Mouse (Mus musculus): ENCODE data around the gene Skida1. TPM values are rescaled to one million over a fixed set of nuclear protein-coding genes. Genes with fewer than 3 reads are reported as not detected.

Gene Skida1
- polyA plus RNA-seq, 1 experiment, result 0.92 TPM

- no peak for TF ChIP-seq GATA1 (IDR thresholded peaks at IDR 0.05; ENCODE audit: low read length)
Observed at GRCm38 (mm10) chr2:18058146-18058708, 9.4 kb upstream of the Skida1 start.

DNA sequence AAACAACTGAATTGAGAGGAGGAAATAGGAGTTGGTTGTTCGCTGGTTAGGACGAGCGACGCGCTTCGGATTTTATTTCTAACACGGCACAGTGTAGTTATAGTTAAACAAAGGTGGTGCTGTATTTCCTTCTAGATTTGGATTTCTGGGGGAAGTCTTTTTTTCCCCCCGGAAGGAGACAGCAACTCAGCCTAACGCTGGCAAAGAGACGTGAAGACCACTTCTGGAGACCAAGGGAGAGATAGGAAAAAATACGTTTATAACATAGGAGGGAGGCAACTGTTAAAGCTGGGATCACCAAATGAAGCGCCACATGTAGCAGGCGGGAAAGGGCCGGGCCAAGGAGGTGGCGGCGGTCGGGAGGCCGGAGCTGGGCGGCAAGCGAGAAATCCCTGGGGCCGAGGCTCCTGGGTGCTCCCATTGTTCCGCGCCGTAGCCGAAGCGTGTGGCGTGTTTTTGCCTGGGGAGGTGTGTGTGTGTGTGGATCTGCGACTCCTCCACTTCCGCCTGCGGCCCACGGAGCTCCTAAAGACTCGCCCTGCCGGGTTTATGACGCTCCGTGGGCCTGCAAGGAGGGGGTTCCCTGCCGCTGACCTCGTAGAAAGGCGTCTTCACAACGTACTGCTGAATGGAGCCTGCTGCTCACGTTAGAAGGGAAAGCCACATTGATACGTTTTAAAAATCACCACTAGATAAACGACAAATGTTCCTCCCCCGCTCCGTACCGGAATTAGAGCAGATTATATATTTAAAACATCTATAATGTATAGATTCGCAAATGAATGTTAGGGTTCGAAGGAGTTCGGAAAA, 8.7 kb upstream of the Skida1 start:
- TF ChIP-seq GATA1 (IDR thresholded peaks at IDR 0.05; ENCODE audit: low read length), result no peak

DNA sequence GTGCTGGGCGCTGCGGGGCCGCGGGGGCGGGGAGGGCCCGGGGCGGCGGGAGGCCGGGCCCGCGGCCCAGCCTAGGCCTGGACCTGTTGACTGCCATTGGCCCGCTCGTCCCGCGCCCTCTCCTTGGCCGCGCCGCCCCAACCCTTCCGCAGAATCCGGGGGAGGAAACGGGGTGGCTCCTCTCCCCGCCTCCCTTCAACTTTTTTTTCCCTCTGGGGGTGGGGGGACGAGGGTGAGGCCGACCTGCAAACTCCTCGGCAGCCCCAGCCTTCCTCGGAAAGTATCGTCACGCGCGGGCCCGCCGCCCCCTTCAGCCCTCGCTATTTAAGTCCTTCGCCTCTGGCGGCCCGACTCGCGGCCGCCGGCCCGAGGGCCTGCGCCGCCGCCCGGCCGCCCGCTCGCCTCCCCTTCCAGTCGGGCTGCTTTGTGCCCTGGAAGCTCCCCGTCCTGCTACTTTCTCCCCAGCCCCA, 8.0 kb upstream of the Skida1 start:
- no peak for TF ChIP-seq GATA1 (IDR thresholded peaks at IDR 0.05; ENCODE audit: low read length)

GRCm38 (mm10) chr2:18055929-18056785, 7.3 kb upstream of the Skida1 start:
- no peak for TF ChIP-seq GATA1 (IDR thresholded peaks at IDR 0.05; ENCODE audit: low read length)

DNA sequence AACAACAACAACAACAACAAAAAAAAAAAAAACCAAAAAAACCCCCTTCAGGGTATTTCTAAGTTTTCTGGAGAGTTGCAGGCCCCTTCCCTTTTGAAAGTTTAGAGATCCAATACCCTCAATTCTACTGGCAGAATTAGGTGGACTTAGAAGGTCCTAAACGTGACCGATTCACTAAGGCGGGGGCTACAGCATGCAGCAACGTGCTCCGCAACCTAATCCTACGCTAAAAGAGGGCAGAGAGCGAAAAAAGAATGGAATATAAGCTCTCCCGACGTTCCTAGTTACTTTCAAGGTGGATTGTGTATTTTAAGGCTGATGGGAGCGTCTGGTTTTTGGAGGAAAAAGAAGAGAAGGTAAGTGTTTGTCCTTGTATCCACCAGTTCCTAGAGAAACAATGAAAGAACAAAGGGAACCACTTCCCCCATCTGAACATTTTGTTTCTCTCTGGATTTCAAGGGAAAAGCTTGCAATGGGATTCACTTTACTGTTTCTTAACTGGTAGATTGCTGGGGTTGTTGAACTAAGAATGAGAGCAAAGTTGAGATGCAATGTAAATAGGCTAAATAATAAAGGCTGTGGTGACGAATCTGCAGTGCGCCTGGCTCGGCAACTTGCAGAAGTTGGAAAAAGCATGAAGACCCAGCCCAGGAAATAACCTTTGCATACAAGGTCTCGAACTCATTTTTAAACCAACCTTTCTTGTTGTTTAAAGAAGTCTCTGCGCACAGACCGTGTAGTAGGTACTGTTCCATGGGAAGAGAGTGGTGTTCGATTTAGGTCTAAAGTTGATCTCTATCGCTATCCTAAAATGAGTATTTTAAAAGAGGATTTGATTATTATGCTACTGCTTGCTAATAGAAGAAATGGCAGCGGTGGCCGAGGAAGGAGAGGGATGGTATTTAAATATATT, 6.4 kb upstream of the Skida1 start, which contains the start of gene Mllt10:
Gene Mllt10, plus strand, starts transcription at position 222 of the 913 bp plus-strand sequence.
- TF ChIP-seq GATA1 (IDR thresholded peaks at IDR 0.05; ENCODE audit: low read length), result no peak

GRCm38 (mm10) chr2:18053951-18054530, 5.2 kb upstream of the Skida1 start:
- TF ChIP-seq GATA1 (IDR thresholded peaks at IDR 0.05; ENCODE audit: low read length), result no peak

GRCm38 (mm10) chr2:18053243-18053950, 4.5 kb upstream of the Skida1 start:
- TF ChIP-seq GATA1 (IDR thresholded peaks at IDR 0.05; ENCODE audit: low read length), result no peak

GRCm38 (mm10) chr2:18052581-18052980, 3.7 kb upstream of the Skida1 start:
- TF ChIP-seq GATA1 (IDR thresholded peaks at IDR 0.05; ENCODE audit: low read length), result no peak

DNA sequence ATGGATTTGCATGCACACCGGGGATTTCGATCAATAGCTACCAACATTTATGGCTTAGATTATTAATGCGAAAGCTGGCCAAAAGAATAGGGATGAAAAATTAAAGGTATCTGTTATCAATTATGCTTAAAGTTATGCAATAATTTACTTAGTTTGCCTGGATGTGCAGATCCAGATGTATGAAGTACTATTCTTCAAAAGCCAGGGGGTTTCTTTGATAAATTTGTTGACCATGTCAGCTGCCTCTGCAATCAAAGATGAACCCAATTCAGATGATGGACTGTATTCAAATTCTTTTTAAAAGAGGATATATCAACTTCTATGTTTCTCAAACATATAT, 3.0 kb upstream of the Skida1 start:
- no peak for TF ChIP-seq GATA1 (IDR thresholded peaks at IDR 0.05; ENCODE audit: low read length)

- TF ChIP-seq GATA1 (IDR thresholded peaks at IDR 0.05; ENCODE audit: low read length), result no peak
Observed at GRCm38 (mm10) chr2:18051026-18051830, 2.4 kb upstream of the Skida1 start.

- no peak for TF ChIP-seq GATA1 (IDR thresholded peaks at IDR 0.05; ENCODE audit: low read length)
Observed at GRCm38 (mm10) chr2:18050541-18050985, 1.7 kb upstream of the Skida1 start.

GRCm38 (mm10) chr2:18050018-18050417, 1.2 kb upstream of the Skida1 start:
- TF ChIP-seq GATA1 (IDR thresholded peaks at IDR 0.05; ENCODE audit: low read length), result no peak

DNA sequence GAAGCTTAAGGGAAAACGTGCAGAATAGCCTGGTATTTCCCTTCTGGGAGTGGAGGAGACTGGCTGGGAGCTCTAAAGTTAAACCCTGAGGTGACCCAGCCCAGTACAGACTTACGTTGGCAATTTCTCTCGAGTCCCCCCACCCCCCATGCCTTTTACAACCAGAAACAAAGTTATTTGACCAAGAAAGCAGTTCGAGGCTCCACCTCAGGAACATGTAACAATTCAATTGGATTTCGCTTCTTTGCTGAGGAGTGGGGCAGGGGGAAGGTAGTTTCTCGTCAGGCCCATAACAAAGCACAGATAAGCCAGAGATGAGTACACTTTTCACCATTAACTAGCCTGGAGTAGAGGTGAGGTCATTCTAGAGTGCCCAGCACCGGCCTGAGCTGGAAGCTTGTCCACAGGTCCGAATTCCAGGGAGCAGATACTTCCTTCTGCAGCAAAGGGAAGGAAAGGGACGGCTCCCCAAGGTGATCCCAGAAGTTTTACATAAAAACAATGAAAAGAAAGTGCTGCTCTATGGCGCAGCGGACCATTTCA, 499 bp upstream of the Skida1 start:
- TF ChIP-seq GATA1 (IDR thresholded peaks at IDR 0.05; ENCODE audit: low read length), result no peak

Data from G1E-ER4 (cell line).